Mouse (Mus musculus) urinary bladder, postnatal 10 days (tissue): ENCODE data around the gene Vdr.

ENCODE experiments used
- DNase-seq: peaks from one replicate; pipeline ENCODE4 v3.0.0; 2022; ENCODE audit warnings: low spot score

Gene Vdr

DNA sequence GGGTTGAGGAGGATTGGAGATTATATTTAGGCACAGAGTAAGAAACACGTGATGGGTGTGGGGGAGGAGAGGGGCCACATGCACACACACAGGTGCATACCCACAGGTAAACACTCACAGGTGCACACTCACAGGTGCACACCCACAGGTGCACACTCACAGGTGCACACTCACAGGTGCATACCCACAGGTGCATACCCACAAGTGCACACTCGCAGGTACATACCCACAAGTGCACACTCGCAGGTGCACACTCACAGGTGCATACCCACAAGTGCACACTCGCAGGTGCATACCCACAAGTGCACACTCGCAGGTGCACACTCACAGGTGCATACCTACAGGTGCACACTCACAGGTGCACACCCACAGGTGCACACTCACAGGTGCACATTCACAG, 100.0 kb downstream of the Vdr start:
- no peak for DNase-seq

DNA sequence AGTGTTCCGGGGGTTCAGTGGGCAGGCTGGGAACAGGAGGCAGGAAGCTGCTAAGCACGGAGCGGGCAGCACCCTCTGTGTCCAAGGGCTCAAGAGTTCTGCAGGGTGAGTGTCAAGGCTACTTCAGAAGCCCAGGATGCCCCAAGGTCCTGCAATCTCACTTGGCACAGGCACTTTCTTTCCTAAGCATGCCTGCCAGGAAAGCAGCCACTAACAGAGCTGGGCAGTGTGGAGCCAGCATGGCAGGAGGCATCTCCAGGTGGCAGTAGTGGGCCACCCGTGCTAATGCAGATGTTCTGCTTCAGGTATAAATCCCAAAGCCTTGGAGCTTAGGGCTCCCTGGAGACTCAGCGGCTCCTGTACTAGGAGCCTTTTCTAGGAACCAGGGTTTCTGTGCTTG, 100.5 kb downstream of the Vdr start:
- no peak for DNase-seq

DNA sequence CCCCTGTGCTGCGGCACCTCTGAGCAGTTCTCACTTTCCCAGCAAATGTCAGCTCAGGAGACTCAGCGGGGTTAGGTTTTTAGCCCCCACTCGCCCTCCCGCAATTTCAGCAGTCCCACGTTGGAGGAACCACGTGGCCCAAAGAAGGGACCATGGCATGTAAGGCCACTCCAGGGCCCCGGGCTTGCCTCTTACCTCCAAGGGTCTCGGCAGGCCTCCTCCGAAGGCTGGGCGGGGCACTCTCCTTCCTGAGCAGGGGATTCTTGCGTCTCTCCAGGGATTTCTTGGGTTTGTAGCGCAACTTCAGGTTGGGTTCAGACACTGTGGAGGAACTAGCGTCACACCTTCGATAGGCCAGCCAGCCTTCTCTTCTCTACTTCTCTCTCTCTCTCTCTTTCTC, 101.2 kb downstream of the Vdr start:
- DNase-seq = no peak

DNA sequence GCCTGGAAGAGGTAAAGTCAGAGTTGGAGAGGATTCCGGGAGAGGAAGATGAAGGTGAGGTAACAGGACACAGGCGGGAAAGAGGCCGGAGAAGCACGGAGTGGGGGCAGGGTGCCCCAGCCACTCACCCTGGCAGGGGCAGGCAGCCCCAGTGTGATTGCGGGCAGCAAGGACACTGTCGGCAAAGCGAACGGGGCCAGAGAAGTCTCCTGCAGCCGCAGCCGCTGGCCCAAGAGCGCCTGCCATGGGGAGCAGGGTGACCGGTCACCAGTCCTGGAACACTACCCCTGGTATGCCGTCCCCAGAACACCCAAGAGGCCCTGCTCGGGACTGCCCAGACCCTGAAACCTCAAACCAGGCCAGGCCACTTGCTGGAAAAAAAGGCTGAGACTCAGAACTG, 101.9 kb downstream of the Vdr start:
- no peak for DNase-seq

GRCm38 (mm10) chr15:97807867-97808266, 102.6 kb downstream of the Vdr start:
- no peak for DNase-seq
